Mouse (Mus musculus) forebrain, embryonic 14.5 days (tissue): ENCODE data around the gene Elp4. TPM values are rescaled to one million over a fixed set of nuclear protein-coding genes. Genes with fewer than 3 reads are reported as not detected.

ENCODE experiments used
- ATAC-seq: fragments of 200-750 bp; cut with Nextera tagmentation; 2 replicates; pipeline ENCODE4 v1.8.0; 2017; ENCODE audit warnings: mild to moderate bottlenecking, moderate library complexity
- DNase-seq: peaks from one replicate; pipeline ENCODE4 v3.0.0-alpha.2; 2015; ENCODE audit warnings: low spot score
- H3K27ac ChIP-seq: fragments of 300-500 bp; sonication (generic); 2 replicates; pipeline ENCODE4 v1.5.1; 2014; ENCODE audit warnings: low read depth, mild to moderate bottlenecking, control low read depth, low read length, moderate library complexity
- H3K27me3 ChIP-seq: fragments of 300-500 bp; sonication (generic); replicated peaks from 2 replicates; pipeline ENCODE4 v1.6.1; 2014; ENCODE audit warnings: low read length, control low read depth, mixed read lengths; ENCODE audit not compliant: control insufficient read depth, insufficient read depth
- H3K36me3 ChIP-seq: fragments of 300-500 bp; sonication (generic); 2 replicates; pipeline ENCODE4 v1.6.1; 2014; ENCODE audit warnings: low read length, control low read depth; ENCODE audit not compliant: control insufficient read depth, insufficient read depth
- H3K4me1 ChIP-seq: fragments of 300-500 bp; sonication (generic); 2 replicates; pipeline ENCODE4 v1.6.1; 2014; ENCODE audit warnings: antibody characterized with exemption, low read length, control low read depth; ENCODE audit not compliant: control insufficient read depth, insufficient read depth
- H3K4me2 ChIP-seq: fragments of 300-500 bp; sonication (generic); 2 replicates; pipeline ENCODE4 v1.6.1; 2014; ENCODE audit warnings: mild to moderate bottlenecking, control low read depth, low read length
- H3K4me3 ChIP-seq: fragments of 300-500 bp; sonication (generic); 2 replicates; pipeline ENCODE4 v1.5.1; 2014; ENCODE audit warnings: low read depth, low read length, control low read depth
- H3K9ac ChIP-seq: fragments of 300-500 bp; sonication (generic); 2 replicates; pipeline ENCODE4 v1.6.1; 2014; ENCODE audit warnings: mild to moderate bottlenecking, low read length, control low read depth, moderate library complexity
- H3K9me3 ChIP-seq: fragments of 300-500 bp; sonication (generic); replicated peaks from 2 replicates; pipeline ENCODE4 v1.6.1; 2016; ENCODE audit warnings: low read length, control low read depth, mixed read lengths; ENCODE audit not compliant: control insufficient read depth
- WGBS: fragments of 180-500 bp; shearing (Covaris S2); extraction: QIAGEN DNeasy Blood & Tissue Kit; methylation state at CpG from one replicate; pipeline ENCODE4 v1.1.7; 2014; 5-methylcytosine and 5-hydroxymethylcytosine counted together
- polyA plus RNA-seq: library from polyadenylated mRNA; unstranded; fragments of >200 nt; fragmentation: Nextera tagmentation; extraction: Ambion mirVana; gene quantifications from 2 replicates; pipeline ENCODE4 v1.2.1, GENCODE M21; 2014

Elp4 gene
- polyA plus RNA-seq, 1 experiment from 2014 or later = 45.5 TPM

DNA sequence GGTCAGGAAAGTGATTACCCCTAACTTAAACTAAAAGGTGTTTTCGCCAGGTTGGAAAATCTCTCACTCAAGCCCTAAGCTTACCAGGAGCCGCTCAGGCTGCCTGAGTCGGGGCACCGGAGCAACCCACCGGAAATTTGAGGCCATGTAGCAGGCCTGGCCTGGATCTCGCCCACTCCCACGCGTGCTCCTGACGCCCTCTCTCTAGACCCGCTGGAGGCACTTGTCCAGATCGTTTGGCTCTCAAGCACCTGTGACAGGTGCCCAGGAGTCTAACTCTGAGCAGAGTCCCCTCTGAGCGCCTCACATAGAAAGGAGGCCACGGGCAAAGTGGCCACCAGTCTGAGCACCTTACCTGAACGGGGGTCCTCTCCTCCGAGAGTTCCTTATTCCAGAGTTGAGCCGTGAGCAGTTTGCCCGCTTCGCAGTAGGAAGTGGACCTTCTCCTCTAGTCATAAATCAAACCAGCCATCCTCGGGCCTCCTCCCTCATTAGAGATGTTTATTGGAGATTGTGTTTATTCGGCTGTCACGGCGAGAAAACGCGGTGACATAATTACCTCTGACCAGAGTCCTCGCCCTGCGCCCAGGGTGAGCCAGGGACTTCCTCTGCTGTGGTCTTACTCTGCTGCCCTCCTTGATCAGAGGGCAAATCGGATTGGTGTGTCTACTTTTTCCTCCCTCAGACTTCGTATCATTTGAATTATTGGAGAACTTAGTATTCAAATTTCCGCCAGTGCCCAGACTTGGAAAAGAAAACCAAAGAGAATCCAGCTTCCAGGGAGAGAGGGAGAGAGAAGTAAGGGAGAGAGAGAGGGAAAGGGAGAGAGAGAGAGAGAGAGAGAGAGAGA is 234.3 kb downstream of the Elp4 start:
- peak overlapping the region; percentile 33; the same call in 1 of the 2 replicates for H3K27ac ChIP-seq
- no peaks in the 10 kb centered on the region for H3K36me3 ChIP-seq
- no peak for ATAC-seq
- H3K9me3 ChIP-seq = no peaks in the 10 kb centered on the region
- peak overlapping the region; percentile 66 for H3K4me2 ChIP-seq
- peaks cover 32% of the 10 kb centered on the region for H3K4me1 ChIP-seq
- H3K4me3 ChIP-seq = peak overlapping the region; percentile 67
- peak overlapping the region; percentile 96 for H3K9ac ChIP-seq
- peak; percentile 25 for DNase-seq
- peaks cover 58% of the 10 kb centered on the region for H3K27me3 ChIP-seq
- 2% methylated on average over 29 of the region's 29 CpGs for WGBS

DNA sequence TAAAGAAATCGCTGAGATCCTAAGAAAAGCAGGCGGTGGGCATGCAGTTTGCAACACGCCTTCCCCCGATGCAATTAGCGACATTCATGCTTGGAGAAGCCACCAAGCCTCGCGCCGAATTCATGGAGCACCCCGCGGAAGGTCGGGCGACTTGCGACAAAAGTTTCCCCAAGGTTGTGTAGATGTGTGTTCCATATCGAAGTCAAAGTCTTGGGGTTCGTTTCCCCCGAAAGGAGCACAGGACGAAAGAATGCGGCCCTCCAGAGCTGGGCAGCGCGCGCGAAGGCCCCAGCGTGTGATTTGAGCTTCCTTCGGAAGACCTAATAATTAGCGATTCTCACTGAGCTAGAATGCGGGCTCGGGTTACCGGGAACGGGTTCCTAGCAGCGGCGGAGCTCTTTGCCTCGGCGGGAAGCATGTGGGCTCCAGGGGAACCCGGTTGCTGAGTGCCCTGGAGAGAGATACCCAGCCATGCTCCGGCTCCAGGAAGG is 234.9 kb downstream of the Elp4 start:
- Histone ChIP-seq H3K27me3 (peaks cover 64% of the 10 kb centered on the region), H3K27ac (peak overlapping the region; percentile 33; the same call in 1 of the 2 replicates), H3K4me1 (peaks cover 27% of the 10 kb centered on the region), H3K9ac (peak overlapping the region; percentile 96), H3K4me3 (peak overlapping the region; percentile 67), H3K4me2 (peak overlapping the region; percentile 66), H3K9me3 (no peaks in the 10 kb centered on the region), H3K36me3 (no peaks in the 10 kb centered on the region)
- ATAC-seq = no peak
- under 1% methylated on average over 35 of the region's 35 CpGs for WGBS
- DNase-seq = peak; percentile 55

DNA sequence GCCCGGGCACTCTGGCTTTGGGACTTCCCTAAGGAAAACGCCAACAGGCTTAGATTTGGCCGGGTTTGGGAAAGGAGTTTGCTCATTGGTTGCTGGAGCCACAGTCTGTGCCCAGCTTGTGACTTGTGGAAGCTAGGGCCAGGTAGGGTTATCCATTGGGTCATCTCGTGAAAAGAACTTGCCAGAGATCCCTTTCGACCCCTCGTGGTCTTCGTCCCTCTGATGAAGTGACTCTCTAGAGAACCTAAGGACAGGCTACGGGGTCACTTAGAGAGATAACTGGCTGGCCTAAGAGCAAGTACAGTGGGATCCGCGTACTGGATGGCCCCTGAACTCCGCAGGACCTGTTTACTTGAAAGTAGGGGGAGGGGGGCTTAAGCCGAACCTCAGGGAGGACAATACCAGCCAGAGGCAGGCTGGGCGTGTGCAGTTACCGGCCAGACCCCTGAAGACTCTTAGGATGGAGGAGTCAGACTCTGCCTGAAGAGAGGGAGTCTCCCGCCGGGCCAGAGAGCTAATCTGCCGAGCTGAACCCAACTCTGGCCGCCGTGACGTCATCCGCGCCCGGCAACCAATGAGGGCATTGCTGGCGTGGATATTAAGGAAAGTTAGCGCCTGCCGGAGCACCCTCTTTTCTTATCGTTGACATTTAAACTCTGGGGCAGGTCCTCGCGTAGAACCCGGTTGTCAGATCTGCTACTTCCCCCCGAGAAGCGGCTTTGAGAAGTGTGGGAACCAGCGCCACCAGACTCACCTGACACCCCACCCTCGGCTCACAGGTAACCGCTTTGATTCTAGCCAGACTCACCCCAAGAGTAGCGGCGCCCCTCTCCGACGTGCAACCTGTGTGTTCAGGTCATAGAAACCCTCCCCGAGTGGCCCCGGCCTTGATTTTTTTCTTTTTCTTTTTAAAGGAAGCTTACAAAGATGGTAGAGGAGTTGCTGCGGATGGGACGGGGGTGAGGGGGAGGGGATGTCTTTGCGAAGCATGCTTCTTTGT is 235.8 kb downstream of the Elp4 start, which contains the start of gene Pax6:
Pax6 (plus strand) TSS at position 630 of the 1,000 bp plus-strand sequence.
- DNase-seq (peak; percentile 57), ATAC-seq (0 out of 2 replicates have a peak, but pooled peaks have one; percentile 14)
- 2% methylated on average over 44 of the region's 44 CpGs for WGBS
- H3K4me1 ChIP-seq = peaks cover 23% of the 10 kb centered on the region
- peak within 1 kb of the TSS; percentile 96 for H3K9ac ChIP-seq
- H3K4me2 ChIP-seq = peak within 1 kb of the TSS; percentile 66
- H3K4me3 ChIP-seq = peak within 1 kb of the TSS; percentile 67
- peaks cover 72% of the 10 kb centered on the region for H3K27me3 ChIP-seq
- H3K36me3 ChIP-seq = no peaks in the 10 kb centered on the region
- H3K9me3 ChIP-seq = no peaks in the 10 kb centered on the region
- peak within 1 kb of the TSS; percentile 33; the same call in 1 of the 2 replicates for H3K27ac ChIP-seq

DNA sequence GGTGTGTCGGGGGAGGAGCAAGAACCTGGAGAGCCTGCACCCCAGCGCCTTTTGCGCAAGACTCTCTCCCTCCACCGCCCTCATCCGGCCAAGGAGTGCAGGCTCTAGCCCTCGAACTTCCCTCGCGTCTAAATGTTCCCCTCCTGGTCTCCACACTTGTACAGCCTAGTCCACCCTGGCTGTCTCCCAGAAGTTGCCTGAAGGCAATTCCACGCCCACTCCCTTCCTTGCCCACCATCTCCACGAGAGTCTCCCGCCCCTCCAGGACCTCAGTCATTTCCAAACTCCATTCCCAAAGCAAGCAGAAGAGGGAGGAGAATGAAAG is 236.8 kb downstream of the Elp4 start:
- no peak overlapping the region for H3K4me3 ChIP-seq

DNA sequence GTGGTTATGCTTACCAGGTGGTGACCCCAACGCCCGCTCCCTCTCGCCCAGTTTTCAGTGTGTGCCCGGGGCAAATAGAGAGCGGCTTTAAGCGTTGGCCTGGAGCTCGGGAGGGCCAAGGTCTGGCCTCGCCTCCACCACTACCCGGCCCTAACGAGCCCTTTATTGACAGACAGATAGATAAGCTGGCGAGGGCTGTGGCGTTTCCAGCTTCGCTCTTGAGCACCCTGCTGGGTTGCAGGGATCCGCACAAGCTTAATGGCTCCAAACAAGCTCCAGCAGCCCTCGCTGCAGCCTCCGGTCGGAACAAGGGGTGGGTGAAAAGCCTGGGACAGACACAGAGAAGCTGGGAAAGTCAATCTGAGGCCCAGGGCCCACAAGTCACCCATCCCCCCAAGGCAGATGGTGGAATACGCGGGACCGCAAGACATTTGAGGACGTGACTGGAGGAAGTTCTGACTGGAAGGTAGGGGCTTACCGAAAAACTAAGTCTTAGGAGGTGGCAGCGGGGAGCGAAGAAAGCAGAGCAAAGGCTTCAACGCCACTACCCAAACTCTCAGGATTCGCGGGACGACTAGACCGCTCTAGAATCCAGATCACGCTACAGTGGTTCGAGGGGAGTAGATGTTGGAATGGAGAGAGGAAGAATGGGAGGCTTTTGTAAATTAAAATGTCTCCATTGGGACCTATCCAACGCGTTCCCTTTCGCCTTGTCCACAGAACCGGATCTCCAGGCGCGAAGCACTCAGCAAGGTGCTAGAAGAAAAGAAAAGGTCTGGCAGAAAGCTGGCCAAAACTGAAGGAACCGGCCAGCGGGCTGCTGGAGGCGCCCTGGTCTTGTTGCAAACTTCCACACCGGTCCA is 237.4 kb downstream of the Elp4 start:
- H3K4me2 ChIP-seq = peak overlapping the region; percentile 66
- peak; percentile 18 for DNase-seq
- 14% methylated on average over 41 of the region's 41 CpGs for WGBS

More for the DNA sequence above, 236.8 kb downstream of the Elp4 start:
- no peak overlapping the region for H3K27ac ChIP-seq
- H3K27me3 ChIP-seq = peaks cover 65% of the 10 kb centered on the region
- ATAC-seq (no peak), DNase-seq (peak; percentile 28)
- H3K9ac ChIP-seq = no peak overlapping the region
- H3K4me2 ChIP-seq = peak overlapping the region; percentile 66
- H3K4me1 ChIP-seq = peaks cover 25% of the 10 kb centered on the region
- no peaks in the 10 kb centered on the region for H3K9me3 ChIP-seq
- H3K36me3 ChIP-seq = no peaks in the 10 kb centered on the region
- 2% methylated on average over 11 of the region's 11 CpGs for WGBS

DNA sequence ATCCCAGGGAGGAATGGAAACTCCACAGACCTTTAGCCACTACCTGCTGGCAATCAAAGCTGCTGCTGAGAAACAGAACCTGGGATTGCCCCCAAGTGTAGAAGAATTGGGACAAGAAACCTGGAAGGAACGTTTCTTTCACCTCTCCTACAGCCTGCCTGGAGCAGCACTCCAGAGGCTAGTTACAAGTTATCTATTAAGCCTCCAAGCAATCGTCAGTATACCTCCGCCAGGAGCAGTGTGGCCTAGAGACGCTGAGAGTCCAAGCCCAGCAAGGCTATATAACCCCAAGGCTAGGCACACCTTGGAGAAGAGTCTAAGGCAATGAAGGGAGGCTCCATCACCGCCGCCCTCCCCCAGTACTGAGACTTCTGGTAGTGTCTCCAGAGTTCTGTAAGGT is 238.0 kb downstream of the Elp4 start:
- WGBS = 34% methylated on average over 6 of the region's 6 CpGs
- Histone ChIP-seq H3K4me1 (peaks cover 25% of the 10 kb centered on the region), H3K36me3 (no peaks in the 10 kb centered on the region), H3K9ac (no peak overlapping the region), H3K4me2 (no peak overlapping the region), H3K27ac (no peak overlapping the region), H3K27me3 (peaks cover 55% of the 10 kb centered on the region), H3K4me3 (no peak overlapping the region), H3K9me3 (no peaks in the 10 kb centered on the region)
- ATAC-seq (no peak), DNase-seq (no peak)

More for the DNA sequence above, 237.4 kb downstream of the Elp4 start:
- Histone ChIP-seq H3K4me1 (peaks cover 25% of the 10 kb centered on the region), H3K27ac (no peak overlapping the region), H3K9ac (no peak overlapping the region), H3K9me3 (no peaks in the 10 kb centered on the region), H3K27me3 (peaks cover 59% of the 10 kb centered on the region), H3K4me3 (no peak overlapping the region; the same call in 1 of the 2 replicates), H3K36me3 (no peaks in the 10 kb centered on the region)
- ATAC-seq = no peak

DNA sequence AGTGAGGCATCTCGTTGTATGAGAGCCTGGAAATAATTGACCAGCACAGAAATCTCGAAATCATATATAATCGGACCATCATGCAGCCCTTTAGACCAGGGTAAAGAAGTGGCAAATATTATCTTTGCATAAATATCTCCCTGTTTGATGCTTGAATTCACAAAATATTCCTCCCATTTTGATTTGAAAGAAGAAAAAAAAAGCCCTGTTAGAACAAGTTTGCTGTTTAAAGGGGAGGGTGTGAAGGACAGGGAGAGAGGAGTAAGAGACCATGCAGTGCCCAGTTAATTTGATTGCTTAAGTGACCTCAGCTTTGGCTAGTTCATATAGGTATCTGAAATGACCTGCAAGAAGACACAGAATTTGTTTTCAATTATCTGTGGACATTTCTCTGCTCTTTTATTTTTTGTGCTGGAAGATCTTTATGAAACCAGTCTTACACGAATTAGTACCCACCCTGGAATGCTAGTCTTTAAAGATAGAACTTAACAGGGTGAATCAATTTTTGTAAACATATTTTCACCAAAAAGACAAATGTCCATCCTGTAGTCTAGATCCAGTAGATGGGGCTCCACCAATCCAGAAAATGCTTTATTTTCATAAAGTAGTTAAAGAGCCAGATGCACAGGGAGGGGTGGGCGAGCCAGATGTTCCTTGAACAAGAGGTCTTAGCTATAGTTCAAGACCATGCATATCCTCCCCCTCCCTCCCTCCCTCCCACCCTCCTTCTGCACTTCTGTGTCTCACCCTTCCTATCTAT is 238.7 kb downstream of the Elp4 start:
- no peaks in the 10 kb centered on the region for H3K9me3 ChIP-seq
- ATAC-seq = no peak
- H3K4me3 ChIP-seq = no peak overlapping the region
- H3K27ac ChIP-seq = no peak overlapping the region
- WGBS = 40% methylated on average over 5 of the region's 5 CpGs
- H3K9ac ChIP-seq = no peak overlapping the region
- DNase-seq = no peak
- H3K36me3 ChIP-seq = no peaks in the 10 kb centered on the region
- peaks cover 55% of the 10 kb centered on the region for H3K27me3 ChIP-seq
- H3K4me2 ChIP-seq = no peak overlapping the region
- H3K4me1 ChIP-seq = peaks cover 27% of the 10 kb centered on the region
